Mouse (Mus musculus) myocyte (in vitro differentiated cells): ENCODE measurements around the gene Shq1. TPM values are rescaled to one million over a fixed set of nuclear protein-coding genes. Genes with fewer than 3 reads are reported as not detected.

Experiments used
- H3K27me3 ChIP-seq: one replicate; pipeline ENCODE4 v1.6.1; 2011; ENCODE audit not compliant: control insufficient read depth, insufficient read depth, insufficient read length
- H3K36me3 ChIP-seq: one replicate; pipeline ENCODE4 v1.6.1; 2011; ENCODE audit not compliant: control insufficient read depth, insufficient read depth
- H3K4me2 ChIP-seq: one replicate; pipeline ENCODE4 v1.6.1; 2011; ENCODE audit warnings: low read depth, control low read depth
- H3K4me3 ChIP-seq: one replicate; pipeline ENCODE4 v1.5.1; 2011; ENCODE audit warnings: mild to moderate bottlenecking, control low read depth, moderate library complexity
- H3K79me2 ChIP-seq: one replicate; pipeline ENCODE4 v1.6.1; 2011; ENCODE audit not compliant: control insufficient read depth, insufficient read depth
- H3ac ChIP-seq: one replicate; pipeline ENCODE4 v1.6.1; 2011; ENCODE audit not compliant: control insufficient read depth, insufficient read length
- CEBPB ChIP-seq: IDR thresholded peaks from 2 replicates; pipeline ENCODE4 v1.6.1; 2011; ENCODE audit warnings: mild to moderate bottlenecking, moderate library complexity; ENCODE audit not compliant: poor library complexity, insufficient read depth, severe bottlenecking
- E2F4 ChIP-seq: IDR thresholded peaks from one replicate; pipeline ENCODE4 v1.6.1; 2011; ENCODE audit warnings: mild to moderate bottlenecking, control low read depth, moderate library complexity; ENCODE audit not compliant: insufficient read depth
- MAX ChIP-seq: IDR thresholded peaks from one replicate; pipeline ENCODE4 v1.6.1; 2011; ENCODE audit warnings: low read depth, mild to moderate bottlenecking, control low read depth
- MYOD1 ChIP-seq, 3 experiments: IDR thresholded peaks; one replicate each; pipeline ENCODE4 v1.6.1; 2011; ENCODE audit warnings: control low read depth in 2 of 3, low read depth in 2 of 3, mild to moderate bottlenecking in 2 of 3, moderate library complexity in 1 of 3; ENCODE audit not compliant: insufficient read length in 2 of 3, control insufficient read depth in 1 of 3
- MYOG ChIP-seq, 3 experiments: IDR thresholded peaks; one replicate each; pipeline ENCODE4 v1.6.1; 2011; ENCODE audit warnings: control low read depth in 2 of 3, low read depth in 2 of 3, mild to moderate bottlenecking in 2 of 3; ENCODE audit not compliant: insufficient read length in 2 of 3, control insufficient read depth in 1 of 3, insufficient read depth in 1 of 3
- POLR2A ChIP-seq: IDR thresholded peaks from one replicate; pipeline ENCODE4 v1.6.1; 2011; ENCODE audit warnings: low read depth, mild to moderate bottlenecking, control low read depth, moderate library complexity; ENCODE audit not compliant: insufficient read length
- POLR2AphosphoS2 ChIP-seq: IDR thresholded peaks from one replicate; pipeline ENCODE4 v1.6.1; 2011; ENCODE audit warnings: low read depth, control low read depth; ENCODE audit not compliant: insufficient read length
- REST ChIP-seq: IDR thresholded peaks from one replicate; pipeline ENCODE4 v1.6.1; 2011; ENCODE audit warnings: mild to moderate bottlenecking, control low read depth, moderate library complexity; ENCODE audit not compliant: insufficient read depth, insufficient read length
- SRF ChIP-seq: IDR thresholded peaks from one replicate; pipeline ENCODE4 v1.6.1; 2011; ENCODE audit warnings: low read depth; ENCODE audit not compliant: control insufficient read depth, insufficient read length
- TCF12 ChIP-seq: IDR thresholded peaks from one replicate; pipeline ENCODE4 v1.6.1; 2011; ENCODE audit warnings: mild to moderate bottlenecking, control low read depth; ENCODE audit not compliant: poor library complexity, insufficient read depth, severe bottlenecking
- TCF3 ChIP-seq: IDR thresholded peaks from one replicate; pipeline ENCODE4 v1.6.1; 2011; ENCODE audit warnings: low read depth, control low read depth; ENCODE audit not compliant: insufficient read length
- USF1 ChIP-seq: IDR thresholded peaks from one replicate; pipeline ENCODE4 v1.6.1; 2011; ENCODE audit warnings: low read depth, mild to moderate bottlenecking, control low read depth, moderate library complexity
- polyA plus RNA-seq: library from polyadenylated mRNA; unstranded; fragments of >200 nt; fragmentation: generic; extraction: Trizol; gene quantifications from one replicate; pipeline ENCODE4 v1.2.1, GENCODE M21; 2012; ENCODE audit warnings: missing spikeins

Gene Shq1
- polyA plus RNA-seq, 1 experiment: 6.6 TPM

- H3K27me3 ChIP-seq: no peaks in the 10 kb centered on the region
- H3ac ChIP-seq: no peak overlapping the region
- H3K4me2 ChIP-seq: no peak overlapping the region
- no peak overlapping the region for H3K4me3 ChIP-seq
- TF ChIP-seq USF1 (no peak), POLR2A (no peak), TCF12 (no peak), REST (no peak), MYOD1 (IDR thresholded peaks at IDR 0.05; ENCODE audit: control insufficient read depth in 1 of 3, insufficient read length in 2 of 3, low read depth in 2 of 3) (no peak), TCF3 (no peak), E2F4 (no peak), SRF (no peak), MYOG (IDR thresholded peaks at IDR 0.05; ENCODE audit: control insufficient read depth in 1 of 3, insufficient read depth in 1 of 3, insufficient read length in 2 of 3, low read depth in 2 of 3) (no peak), MAX (no peak), CEBPB (no peak), POLR2AphosphoS2 (no peak)
- H3K79me2 ChIP-seq: no peaks in the 10 kb centered on the region
- no peaks in the 10 kb centered on the region for H3K36me3 ChIP-seq
These were observed 57.2 kb downstream of the Shq1 start for GRCm38 (mm10) chr6:100613593-100614267.

GRCm38 (mm10) chr6:100610897-100611575 is 59.9 kb downstream of the Shq1 start:
- H3ac ChIP-seq: no peak overlapping the region
- TF ChIP-seq E2F4 (no peak), TCF3 (no peak), MAX (no peak), REST (no peak), POLR2A (no peak), TCF12 (no peak), SRF (no peak), MYOD1 (IDR thresholded peaks at IDR 0.05; ENCODE audit: control insufficient read depth in 1 of 3, insufficient read length in 2 of 3, low read depth in 2 of 3) (no peak), CEBPB (no peak), USF1 (no peak), MYOG (IDR thresholded peaks at IDR 0.05; ENCODE audit: control insufficient read depth in 1 of 3, insufficient read depth in 1 of 3, insufficient read length in 2 of 3, low read depth in 2 of 3) (no peak)
- H3K27me3 ChIP-seq: no peaks in the 10 kb centered on the region
- no peak overlapping the region for H3K4me2 ChIP-seq
- no peaks in the 10 kb centered on the region for H3K79me2 ChIP-seq
- H3K36me3 ChIP-seq: no peaks in the 10 kb centered on the region
- no peak overlapping the region for H3K4me3 ChIP-seq

GRCm38 (mm10) chr6:100610182-100610581 is 60.8 kb downstream of the Shq1 start:
- H3K79me2 ChIP-seq: no peaks in the 10 kb centered on the region
- TF ChIP-seq USF1 (no peak), TCF3 (no peak), TCF12 (no peak), MYOG (IDR thresholded peaks at IDR 0.05; ENCODE audit: control insufficient read depth in 1 of 3, insufficient read depth in 1 of 3, insufficient read length in 2 of 3, low read depth in 2 of 3) (no peak), MYOD1 (IDR thresholded peaks at IDR 0.05; ENCODE audit: control insufficient read depth in 1 of 3, insufficient read length in 2 of 3, low read depth in 2 of 3) (no peak), E2F4 (no peak), POLR2A (no peak), POLR2AphosphoS2 (no peak), SRF (no peak), MAX (no peak), CEBPB (no peak), REST (no peak)
- H3K4me2 ChIP-seq: no peak overlapping the region
- H3K36me3 ChIP-seq: no peaks in the 10 kb centered on the region
- H3K27me3 ChIP-seq: no peaks in the 10 kb centered on the region
- H3K4me3 ChIP-seq: no peak overlapping the region
- no peak overlapping the region for H3ac ChIP-seq

- H3K4me3 ChIP-seq: no peak overlapping the region
- TF ChIP-seq POLR2A: no peak
- no peak for TF ChIP-seq E2F4
- TF ChIP-seq MYOG (IDR thresholded peaks at IDR 0.05; ENCODE audit: control insufficient read depth in 1 of 3, insufficient read depth in 1 of 3, insufficient read length in 2 of 3, low read depth in 2 of 3): no peak
- TF ChIP-seq CEBPB: no peak
- no peak for TF ChIP-seq USF1
- TF ChIP-seq TCF12: no peak
- H3K27me3 ChIP-seq: no peaks in the 10 kb centered on the region
These were observed 61.7 kb downstream of the Shq1 start for GRCm38 (mm10) chr6:100609256-100609655.

GRCm38 (mm10) chr6:100608429-100608828 is 62.5 kb downstream of the Shq1 start:
- TF ChIP-seq REST (no peak), TCF12 (no peak)
- no peaks in the 10 kb centered on the region for H3K27me3 ChIP-seq
- H3K79me2 ChIP-seq: no peaks in the 10 kb centered on the region
- H3ac ChIP-seq: no peak overlapping the region
- H3K4me3 ChIP-seq: no peak overlapping the region
- H3K36me3 ChIP-seq: no peaks in the 10 kb centered on the region
- H3K4me2 ChIP-seq: no peak overlapping the region

More at GRCm38 (mm10) chr6:100609256-100609655, 61.7 kb downstream of the Shq1 start:
- Histone ChIP-seq H3K36me3 (no peaks in the 10 kb centered on the region), H3K79me2 (no peaks in the 10 kb centered on the region), H3K4me2 (no peak overlapping the region), H3ac (no peak overlapping the region)
